Mouse (Mus musculus): ENCODE data around the gene 4921511M17Rik.
"Not testable (repeated sequence)": the region's sequence is repeated elsewhere in the genome, so short reads cannot be mapped to it uniquely, and the experiment has no call there.

The 4921511M17Rik gene

GRCm38 (mm10) chrX:154033727-154034126 is at the start of gene 4921511M17Rik:
Gene 4921511M17Rik, minus strand, starts transcription at chrX:154033827.
- TF ChIP-seq GATA4 (IDR thresholded peaks at IDR 0.05; ENCODE audit: insufficient replicate concordance, low read length) = not testable (repeated sequence)

GRCm38 (mm10) chrX:154054939-154055338 is 21.3 kb upstream of the 4921511M17Rik start, which contains the start of gene Gm10057:
Gene Gm10057, minus strand, starts transcription at chrX:154055039.
- TF ChIP-seq GATA4 (IDR thresholded peaks at IDR 0.05; ENCODE audit: insufficient replicate concordance, low read length) = not testable (repeated sequence)

- not testable (repeated sequence) for TF ChIP-seq GATA4 (IDR thresholded peaks at IDR 0.05; ENCODE audit: insufficient replicate concordance, low read length)
Observed at GRCm38 (mm10) chrX:154012540-154012939, 21.1 kb downstream of the 4921511M17Rik start, which contains the start of gene Samt1. Gene Samt1, minus strand, starts transcription at chrX:154012640.

- no peak for TF ChIP-seq GATA4 (IDR thresholded peaks at IDR 0.05; ENCODE audit: insufficient replicate concordance, low read length)
Observed at GRCm38 (mm10) chrX:153974450-153974849, 59.2 kb downstream of the 4921511M17Rik start.
